Mouse (Mus musculus): Measurements from ENCODE around the gene Tpt1. TPM values are rescaled to one million over a fixed set of nuclear protein-coding genes. Genes with fewer than 3 reads are reported as not detected.

Tpt1 gene
- polyA plus RNA-seq, 1 experiment from 2014 or later: 886 TPM

- no peak for ATAC-seq (ENCODE audit: low FRiP score)
- Histone ChIP-seq H3K27me3 (peaks cover 9% of the 10 kb centered on the region; the same call in 1 of the 2 replicates), H3K4me2 (no peak overlapping the region)
Measured at GRCm38 (mm10) chr14:75869769-75870363, 25.0 kb downstream of the Tpt1 start.

GRCm38 (mm10) chr14:75870631-75871030 lies 25.7 kb downstream of the Tpt1 start:
- no peak overlapping the region for H3K27ac ChIP-seq
- H3K9ac ChIP-seq: no peak overlapping the region
- no peak overlapping the region for H3K4me3 ChIP-seq
- H3K27me3 ChIP-seq: peaks cover 9% of the 10 kb centered on the region; the same call in 1 of the 2 replicates
- WGBS: 19% methylated on average over 9 of the region's 10 CpGs
- no peaks in the 10 kb centered on the region for H3K9me3 ChIP-seq
- peaks cover 6% of the 10 kb centered on the region; the same call in 1 of the 2 replicates for H3K4me1 ChIP-seq (replicated peaks)
- ATAC-seq (ENCODE audit: low FRiP score): no peak
- H3K36me3 ChIP-seq: no peaks in the 10 kb centered on the region
- 0 out of 2 replicates have a peak overlapping the region, but pooled peaks have one; percentile 34 for H3K4me2 ChIP-seq

More at GRCm38 (mm10) chr14:75869769-75870363, 25.0 kb downstream of the Tpt1 start:
- Histone ChIP-seq H3K9me3 (no peaks in the 10 kb centered on the region), H3K9ac (no peak overlapping the region), H3K4me1 (replicated peaks) (peaks cover 2% of the 10 kb centered on the region; the same call in 1 of the 2 replicates), H3K27ac (no peak overlapping the region), H3K36me3 (no peaks in the 10 kb centered on the region), H3K4me3 (no peak overlapping the region)
- WGBS: 76% methylated on average over 14 of the region's 14 CpGs

- Histone ChIP-seq H3K4me1 (replicated peaks) (peaks cover 10% of the 10 kb centered on the region; the same call in 1 of the 2 replicates), H3K4me2 (no peak overlapping the region), H3K9ac (no peak overlapping the region), H3K36me3 (no peaks in the 10 kb centered on the region), H3K4me3 (no peak overlapping the region), H3K27ac (0 out of 2 replicates have a peak overlapping the region, but pooled peaks have one; percentile 64), H3K9me3 (no peaks in the 10 kb centered on the region), H3K27me3 (peaks cover 9% of the 10 kb centered on the region; the same call in 1 of the 2 replicates)
- no peak for ATAC-seq (ENCODE audit: low FRiP score)
- WGBS: 10% methylated on average over 4 of the region's 5 CpGs
Measured at GRCm38 (mm10) chr14:75871111-75871510, 26.2 kb downstream of the Tpt1 start.

GRCm38 (mm10) chr14:75871750-75872149 lies 26.9 kb downstream of the Tpt1 start:
- ATAC-seq (ENCODE audit: low FRiP score): no peak
- WGBS: 87% methylated on average over 4 of the region's 4 CpGs
- no peaks in the 10 kb centered on the region for H3K36me3 ChIP-seq

GRCm38 (mm10) chr14:75873612-75874011 lies 28.7 kb downstream of the Tpt1 start:
- Histone ChIP-seq H3K4me1 (replicated peaks) (peaks cover 19% of the 10 kb centered on the region), H3K27me3 (no peaks in the 10 kb centered on the region), H3K4me2 (no peak overlapping the region), H3K9ac (no peak overlapping the region), H3K4me3 (no peak overlapping the region), H3K27ac (no peak overlapping the region), H3K9me3 (no peaks in the 10 kb centered on the region), H3K36me3 (no peaks in the 10 kb centered on the region)
- no peak for ATAC-seq (ENCODE audit: low FRiP score)
- WGBS: 90% methylated on average over 9 of the region's 9 CpGs

More at GRCm38 (mm10) chr14:75871750-75872149, 26.9 kb downstream of the Tpt1 start:
- Histone ChIP-seq H3K4me2 (no peak overlapping the region), H3K4me3 (no peak overlapping the region), H3K27me3 (0 out of 2 replicates have a peak, but pooled peaks cover 3% of the 10 kb centered on the region), H3K4me1 (replicated peaks) (peaks cover 16% of the 10 kb centered on the region; the same call in 1 of the 2 replicates), H3K9me3 (no peaks in the 10 kb centered on the region), H3K27ac (no peak overlapping the region), H3K9ac (no peak overlapping the region)

- no peaks in the 10 kb centered on the region for H3K27me3 ChIP-seq
- H3K27ac ChIP-seq: no peak overlapping the region
- peaks cover 21% of the 10 kb centered on the region for H3K4me1 ChIP-seq (replicated peaks)
- H3K9ac ChIP-seq: peak overlapping the region; percentile 60
- ATAC-seq (ENCODE audit: low FRiP score): peak; percentile 61
- whole genome bisulfite sequencing: 13% methylated on average over 21 of the region's 21 CpGs
- H3K9me3 ChIP-seq: no peaks in the 10 kb centered on the region
- no peaks in the 10 kb centered on the region for H3K36me3 ChIP-seq
- H3K4me2 ChIP-seq: peak overlapping the region; percentile 42
- H3K4me3 ChIP-seq: no peak overlapping the region
Measured at GRCm38 (mm10) chr14:75876320-75877043, 31.6 kb downstream of the Tpt1 start.

GRCm38 (mm10) chr14:75877297-75877696 lies 32.4 kb downstream of the Tpt1 start:
- H3K27ac ChIP-seq: no peak overlapping the region
- no peaks in the 10 kb centered on the region for H3K36me3 ChIP-seq
- H3K9me3 ChIP-seq: no peaks in the 10 kb centered on the region
- H3K4me1 ChIP-seq (replicated peaks): peaks cover 28% of the 10 kb centered on the region
- no peaks in the 10 kb centered on the region for H3K27me3 ChIP-seq
- H3K4me3 ChIP-seq: no peak overlapping the region
- 65% methylated on average over 3 of the region's 3 CpGs for WGBS
- H3K4me2 ChIP-seq: no peak overlapping the region
- no peak for ATAC-seq (ENCODE audit: low FRiP score)
- no peak overlapping the region for H3K9ac ChIP-seq

- peak overlapping the region; percentile 27; the same call in 1 of the 2 replicates for H3K4me2 ChIP-seq
- WGBS: 15% methylated on average over 8 of the region's 8 CpGs
- H3K4me3 ChIP-seq: no peak overlapping the region
- H3K9ac ChIP-seq: no peak overlapping the region
- H3K9me3 ChIP-seq: no peaks in the 10 kb centered on the region
- H3K27ac ChIP-seq: no peak overlapping the region
- peaks cover 35% of the 10 kb centered on the region for H3K4me1 ChIP-seq (replicated peaks)
- ATAC-seq (ENCODE audit: low FRiP score): no peak
- no peaks in the 10 kb centered on the region for H3K36me3 ChIP-seq
- no peaks in the 10 kb centered on the region for H3K27me3 ChIP-seq
Measured at GRCm38 (mm10) chr14:75878980-75879379, 34.1 kb downstream of the Tpt1 start.

- H3K4me1 ChIP-seq (replicated peaks): peaks cover 18% of the 10 kb centered on the region
- no peaks in the 10 kb centered on the region for H3K36me3 ChIP-seq
- no peak overlapping the region for H3K27ac ChIP-seq
- H3K27me3 ChIP-seq: no peaks in the 10 kb centered on the region
- no peak for ATAC-seq (ENCODE audit: low FRiP score)
- WGBS: 40% methylated on average over 4 of the region's 4 CpGs
- H3K4me3 ChIP-seq: no peak overlapping the region
- H3K9me3 ChIP-seq: no peaks in the 10 kb centered on the region
- H3K9ac ChIP-seq: no peak overlapping the region
- no peak overlapping the region for H3K4me2 ChIP-seq
Measured at GRCm38 (mm10) chr14:75881856-75882255, 37.0 kb downstream of the Tpt1 start.

- Histone ChIP-seq H3K4me3 (no peak overlapping the region), H3K36me3 (no peaks in the 10 kb centered on the region), H3K9ac (no peak overlapping the region), H3K4me1 (replicated peaks) (peaks cover 18% of the 10 kb centered on the region), H3K27me3 (no peaks in the 10 kb centered on the region), H3K4me2 (no peak overlapping the region), H3K27ac (no peak overlapping the region), H3K9me3 (no peaks in the 10 kb centered on the region)
- ATAC-seq (ENCODE audit: low FRiP score): no peak
- 71% methylated on average over 5 of the region's 5 CpGs for WGBS
Measured at GRCm38 (mm10) chr14:75883330-75883729, 38.4 kb downstream of the Tpt1 start.

GRCm38 (mm10) chr14:75883873-75884272 lies 39.0 kb downstream of the Tpt1 start:
- H3K27me3 ChIP-seq: no peaks in the 10 kb centered on the region
- no peak overlapping the region for H3K27ac ChIP-seq
- peaks cover 14% of the 10 kb centered on the region for H3K4me1 ChIP-seq (replicated peaks)
- no peak overlapping the region for H3K4me3 ChIP-seq
- ATAC-seq (ENCODE audit: low FRiP score): no peak
- no peaks in the 10 kb centered on the region for H3K9me3 ChIP-seq
- no peak overlapping the region for H3K9ac ChIP-seq
- no peak overlapping the region for H3K4me2 ChIP-seq
- 88% methylated on average over 5 of the region's 5 CpGs for WGBS
- H3K36me3 ChIP-seq: no peaks in the 10 kb centered on the region

GRCm38 (mm10) chr14:75892118-75892517 lies 47.2 kb downstream of the Tpt1 start:
- H3K27me3 ChIP-seq: no peaks in the 10 kb centered on the region
- H3K4me2 ChIP-seq: no peak overlapping the region
- H3K4me1 ChIP-seq (replicated peaks): no peaks in the 10 kb centered on the region
- no peak overlapping the region for H3K4me3 ChIP-seq
- no peaks in the 10 kb centered on the region for H3K9me3 ChIP-seq
- 84% methylated on average over 9 of the region's 9 CpGs for WGBS
- H3K36me3 ChIP-seq: peaks cover 21% of the 10 kb centered on the region
- ATAC-seq (ENCODE audit: low FRiP score): no peak
- H3K27ac ChIP-seq: no peak overlapping the region
- H3K9ac ChIP-seq: no peak overlapping the region

All from hindbrain, embryonic 13.5 days (tissue).